Mouse (Mus musculus) heart, adult 9 months (tissue): Measurements from ENCODE around the gene Scgb1a1.

Experiments
- DNase-seq, 2 experiments: peaks; one replicate each; pipeline ENCODE4 v3.0.0; 2022; ENCODE audit warnings: low spot score in 2 of 2

Gene Scgb1a1

DNA sequence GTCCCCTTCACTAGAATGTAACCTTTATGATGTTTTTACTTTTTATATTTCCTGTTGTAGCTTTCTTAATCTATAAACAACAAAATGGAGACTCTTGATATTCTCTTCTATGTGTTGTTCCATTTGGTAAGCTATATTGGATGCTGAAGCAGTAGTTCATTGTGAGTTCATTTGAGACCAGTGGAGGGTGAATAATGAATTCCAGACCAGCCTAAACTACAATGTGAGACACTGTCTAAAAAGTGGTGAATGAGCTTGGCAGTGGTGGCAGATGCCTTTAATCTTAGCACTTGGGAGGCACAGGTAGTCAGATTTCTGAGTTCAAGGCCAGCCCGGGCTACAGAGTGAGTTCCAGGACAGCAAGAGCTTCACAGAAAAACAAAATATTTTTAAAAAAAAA, 44.6 kb downstream of the Scgb1a1 start:
- no peak for DNase-seq

GRCm38 (mm10) chr19:9041074-9041473, 46.7 kb downstream of the Scgb1a1 start:
- DNase-seq = no peak

DNA sequence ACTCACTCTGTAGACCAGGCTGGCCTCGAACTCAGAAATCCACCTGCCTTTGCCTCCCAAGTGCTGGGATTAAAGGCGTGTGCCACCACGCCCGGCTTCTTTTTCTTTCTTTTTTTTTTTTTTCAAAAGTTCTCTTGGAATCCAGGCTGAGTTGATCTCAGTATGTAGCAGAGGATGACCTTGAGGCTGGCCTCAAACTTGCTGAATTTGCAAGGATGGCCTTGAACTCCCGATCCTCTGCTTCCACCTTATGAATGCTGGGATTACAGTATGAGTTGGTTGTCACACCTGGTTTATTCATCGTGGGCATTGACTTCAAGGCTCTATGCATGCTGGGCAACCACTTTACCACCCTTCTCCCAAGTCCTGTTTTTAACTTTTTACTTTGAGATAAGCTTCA, 47.1 kb downstream of the Scgb1a1 start:
- no peak for DNase-seq

DNA sequence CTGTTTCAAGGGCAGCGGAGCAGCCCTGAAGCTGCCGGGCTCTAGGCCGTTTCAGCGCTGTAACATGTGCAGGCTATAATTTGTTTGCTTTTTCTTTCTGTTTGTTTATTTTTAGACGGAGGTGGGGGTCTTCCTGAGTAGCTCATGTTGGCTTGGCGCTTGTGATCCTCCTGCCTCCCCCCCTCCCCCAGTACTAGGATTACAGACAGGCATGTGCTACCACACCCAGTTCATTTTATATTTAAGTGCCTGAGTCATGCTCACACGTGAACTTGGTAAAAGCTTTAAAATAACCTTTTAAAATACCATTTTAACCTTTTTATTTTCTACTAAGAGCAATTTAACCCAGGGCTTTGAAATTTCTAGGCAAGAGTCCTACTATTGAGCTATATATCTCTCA, 47.8 kb downstream of the Scgb1a1 start:
- no peak for DNase-seq

GRCm38 (mm10) chr19:9039266-9039665, 48.5 kb downstream of the Scgb1a1 start:
- no peak for DNase-seq

DNA sequence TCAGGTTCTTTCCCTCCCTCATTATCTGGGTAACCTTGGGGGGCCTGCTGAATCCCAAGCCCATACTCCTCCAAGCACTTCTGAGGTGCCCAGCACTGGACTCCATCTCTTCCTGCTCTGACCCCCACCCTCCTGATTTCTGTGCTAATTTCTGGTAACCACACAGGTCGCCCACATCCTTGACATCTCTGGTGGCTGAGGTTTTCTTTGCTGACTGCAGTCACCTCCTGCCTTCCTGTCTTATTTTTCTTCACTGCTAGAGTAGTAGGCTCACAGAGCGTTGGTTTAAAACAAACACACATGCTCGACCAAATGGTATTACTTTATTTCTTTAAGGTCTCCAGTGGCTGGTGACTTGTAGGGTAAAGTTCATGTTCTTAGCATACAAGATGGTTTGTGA, 49.6 kb downstream of the Scgb1a1 start:
- no peak for DNase-seq

- DNase-seq = no peak
Measured at GRCm38 (mm10) chr19:9035101-9035500, 52.7 kb downstream of the Scgb1a1 start.

- DNase-seq = peak; percentile 34 to 50
Measured at GRCm38 (mm10) chr19:9034480-9034879, 53.3 kb downstream of the Scgb1a1 start.
